Comparison of ENCODE assay signal across 29 mouse cellular contexts in genomic region chr9:110462321-110462720, GRCm38 (mm10). TPM values are rescaled to one million over a fixed set of nuclear protein-coding genes. Genes with fewer than 3 reads are reported as not detected.
DNase-seq lines count a peak whose midpoint lies in the region; ATAC-seq and TF ChIP-seq lines count a peak whose summit lies in the region.
"Had no signal": no experiment of that assay in that cellular context is flagged by ENCODE, and none has a peak within 500 bp of the region (broad histone marks: within the 10 kb centered on the region; RNA-seq: fewer than 3 reads in every experiment).

No protein-coding gene starts in this region.

- 67% methylated on average over 7 of the region's 7 CpGs for WGBS in intestine, postnatal 0 days
- 60% methylated on average over 7 of the region's 7 CpGs for WGBS in intestine, embryonic 15.5 days
- 91% methylated on average over 7 of the region's 7 CpGs for WGBS in forebrain, embryonic 12.5 days

- no peak for TF ChIP-seq CTCF in intestine, postnatal 0 days (IDR thresholded peaks at IDR 0.05; ENCODE audit: low read depth)

- H3K4me1 ChIP-seq in intestine, postnatal 0 days (replicated peaks; ENCODE audit: control insufficient read depth, insufficient read depth, low read length): 0 out of 2 replicates have a peak, but pooled peaks cover 5% of the 10 kb centered on the region
- 0 out of 2 replicates have a peak, but pooled peaks cover 6% of the 10 kb centered on the region for H3K4me1 ChIP-seq in intestine, embryonic 15.5 days (replicated peaks)
- H3K4me1 ChIP-seq in forebrain, embryonic 12.5 days: no peaks in the 10 kb centered on the region
- H3K4me1 ChIP-seq: embryonic facial prominence, embryonic 10.5 days; embryonic facial prominence, embryonic 13.5 days; forebrain, embryonic 13.5 days had no signal

- H3K27ac ChIP-seq in intestine, postnatal 0 days (ENCODE audit: low read depth, low read length): 0 out of 2 replicates have a peak overlapping the region, but pooled peaks have one; percentile 15
- no peak overlapping the region for H3K27ac ChIP-seq in intestine, embryonic 15.5 days
- no peak overlapping the region for H3K27ac ChIP-seq in forebrain, embryonic 12.5 days
- H3K27ac ChIP-seq: embryonic facial prominence, embryonic 10.5 days; embryonic facial prominence, embryonic 13.5 days; forebrain, embryonic 13.5 days; heart, adult 2 months; heart, embryonic 10.5 days; heart, embryonic 13.5 days had no signal

- H3K4me3 ChIP-seq in intestine, postnatal 0 days (ENCODE audit: low read depth, low read length): no peak overlapping the region
- no peak overlapping the region for H3K4me3 ChIP-seq in intestine, embryonic 15.5 days (replicated peaks)
- no peak overlapping the region for H3K4me3 ChIP-seq in forebrain, embryonic 12.5 days (replicated peaks)
- H3K4me3 ChIP-seq: embryonic facial prominence, embryonic 10.5 days; embryonic facial prominence, embryonic 13.5 days; erythroblast, embryonic 14.5 days; forebrain, embryonic 13.5 days; heart, adult 2 months; heart, embryonic 10.5 days; heart, embryonic 13.5 days had no signal

- DNase-seq in thymus, postnatal 14 days: peak; percentile 14
- DNase-seq in thymus, postnatal 0 days (ENCODE audit: low spot score): no peak
- DNase-seq in retina, embryonic 14.5 days (ENCODE audit: low spot score): peak; percentile 12
- DNase-seq in left cerebral cortex, adult 18-20 months (ENCODE audit: low spot score in 2 of 2): no peak
- DNase-seq: adrenal gland, adult 8-10 months; adrenal gland, postnatal 25 days; cerebellum, adult 11-12 months; cerebellum, adult 8-10 months; cerebellum, postnatal 10 days; cerebellum, postnatal 36 days; embryo, embryonic 11 days; gastrocnemius, postnatal 10 days; gastrocnemius, postnatal 36 days; heart, adult 2 months; heart, postnatal 14 days; heart, postnatal 4 days had no signal

- no peak overlapping the region for H3K9ac ChIP-seq in intestine, postnatal 0 days (ENCODE audit: low read depth, low read length)
- no peak overlapping the region for H3K9ac ChIP-seq in intestine, embryonic 15.5 days
- H3K9ac ChIP-seq in forebrain, embryonic 12.5 days: no peak overlapping the region
- H3K9ac ChIP-seq: embryonic facial prominence, embryonic 13.5 days; forebrain, embryonic 13.5 days; heart, embryonic 13.5 days had no signal

- H3K4me2 ChIP-seq in intestine, postnatal 0 days (replicated peaks; ENCODE audit: low read depth): no peak overlapping the region
- no peak overlapping the region for H3K4me2 ChIP-seq in intestine, embryonic 15.5 days (replicated peaks)
- H3K4me2 ChIP-seq in forebrain, embryonic 12.5 days: no peak overlapping the region
- H3K4me2 ChIP-seq: embryonic facial prominence, embryonic 13.5 days; forebrain, embryonic 13.5 days; heart, embryonic 13.5 days had no signal

- H3K9me3 ChIP-seq in intestine, postnatal 0 days (ENCODE audit: control insufficient read depth): no peaks in the 10 kb centered on the region
- H3K9me3 ChIP-seq in intestine, embryonic 15.5 days: no peaks in the 10 kb centered on the region
- H3K9me3 ChIP-seq in forebrain, embryonic 12.5 days: no peaks in the 10 kb centered on the region
- H3K9me3 ChIP-seq: embryonic facial prominence, embryonic 10.5 days; embryonic facial prominence, embryonic 13.5 days; forebrain, embryonic 13.5 days; heart, embryonic 10.5 days; heart, embryonic 13.5 days had no signal

- no peaks in the 10 kb centered on the region for H3K27me3 ChIP-seq in intestine, postnatal 0 days (replicated peaks; ENCODE audit: control insufficient read depth, insufficient read depth, low read length)
- H3K27me3 ChIP-seq in intestine, embryonic 15.5 days (replicated peaks): no peaks in the 10 kb centered on the region
- no peaks in the 10 kb centered on the region for H3K27me3 ChIP-seq in forebrain, embryonic 12.5 days
- H3K27me3 ChIP-seq: embryonic facial prominence, embryonic 13.5 days; forebrain, embryonic 13.5 days; heart, embryonic 13.5 days had no signal

- peaks cover 4% of the 10 kb centered on the region; the same call in 1 of the 2 replicates for H3K36me3 ChIP-seq in intestine, postnatal 0 days (ENCODE audit: control insufficient read depth, insufficient read depth)
- no peaks in the 10 kb centered on the region for H3K36me3 ChIP-seq in intestine, embryonic 15.5 days
- no peaks in the 10 kb centered on the region for H3K36me3 ChIP-seq in forebrain, embryonic 12.5 days (replicated peaks)
- H3K36me3 ChIP-seq: embryonic facial prominence, embryonic 13.5 days had no signal

- ATAC-seq in intestine, postnatal 0 days: no peak
- no peak for ATAC-seq in intestine, embryonic 15.5 days
- ATAC-seq in forebrain, embryonic 12.5 days (ENCODE audit: low FRiP score): no peak
- ATAC-seq: activated CD4-positive, CD25-positive, alpha-beta regulatory T cell, adult 4 months; forebrain, embryonic 13.5 days; forebrain, embryonic 16.5 days had no signal

RNA-seq across cellular contexts. Expression of gene Klhl18, which starts 14.2 kb away (rescaled TPM):
- polyA plus RNA-seq in intestine, postnatal 0 days (2015; fragmentation: Nextera tagmentation; extraction: Ambion mirVana): 5.2 and 5.5 TPM in 2 replicates
- 7.2 and 8.5 TPM in 2 replicates for polyA plus RNA-seq in intestine, embryonic 15.5 days (2015; fragmentation: Nextera tagmentation; extraction: Ambion mirVana)
- 3.5 and 4.2 TPM in 2 replicates for polyA plus RNA-seq in thymus, postnatal 0 days (2015; fragmentation: Nextera tagmentation; extraction: Ambion mirVana)
- 10 to 100 TPM; 30.0 to 30.6 TPM for total RNA-seq in left cerebral cortex, adult 18-20 months (2021)
- 10.3 and 10.5 TPM in 2 replicates for polyA plus RNA-seq in forebrain, embryonic 12.5 days (2016; fragmentation: Nextera tagmentation; extraction: Ambion mirVana)

RNA-seq across cellular contexts. Expression of gene Kif9, which starts 14.4 kb away (rescaled TPM):
- 0.17 and 0.43 TPM in 2 replicates for polyA plus RNA-seq in intestine, postnatal 0 days (2015; fragmentation: Nextera tagmentation; extraction: Ambion mirVana)
- 0.72 and 0.79 TPM in 2 replicates for polyA plus RNA-seq in intestine, embryonic 15.5 days (2015; fragmentation: Nextera tagmentation; extraction: Ambion mirVana)
- polyA plus RNA-seq in thymus, postnatal 0 days (2015; fragmentation: Nextera tagmentation; extraction: Ambion mirVana): 1.2 and 1.4 TPM in 2 replicates
- 1 to 10 TPM; 3.6 to 5.3 TPM for total RNA-seq in left cerebral cortex, adult 18-20 months (2021)
- 1.6 and 2.0 TPM in 2 replicates for polyA plus RNA-seq in forebrain, embryonic 12.5 days (2016; fragmentation: Nextera tagmentation; extraction: Ambion mirVana)
- total RNA-seq: gastrocnemius, adult 18-20 months had no signal
- polyA plus RNA-seq: erythroblast, embryonic 14.5 days had no signal

RNA-seq across cellular contexts. Expression of gene Ngp, which starts 42.8 kb away (rescaled TPM):
- 1.9 and 2.1 TPM in 2 replicates for polyA plus RNA-seq in intestine, postnatal 0 days (2015; fragmentation: Nextera tagmentation; extraction: Ambion mirVana)
- 5.3 and 10.7 TPM in 2 replicates for polyA plus RNA-seq in intestine, embryonic 15.5 days (2015; fragmentation: Nextera tagmentation; extraction: Ambion mirVana)
- polyA plus RNA-seq in thymus, postnatal 0 days (2015; fragmentation: Nextera tagmentation; extraction: Ambion mirVana): 2.9 and 7.4 TPM in 2 replicates
- under 1 TPM in 1 of 2 experiments, not detected in 1; 0.51 TPM for total RNA-seq in left cerebral cortex, adult 18-20 months (2021)
- polyA plus RNA-seq in forebrain, embryonic 12.5 days (2016; fragmentation: Nextera tagmentation; extraction: Ambion mirVana): 1.2 and 2.2 TPM in 2 replicates
- total RNA-seq: adrenal gland, adult 8-10 months; adrenal gland, postnatal 25 days; ES-E14; gastrocnemius, adult 18-20 months; gastrocnemius, postnatal 36 days; heart, adult 2 months had no signal
- polyA plus RNA-seq: activated CD4-positive, CD25-positive, alpha-beta regulatory T cell, adult 4 months; embryonic facial prominence, embryonic 10.5 days; heart, embryonic 10.5 days had no signal

RNA-seq across cellular contexts. Expression of gene Ptpn23, which starts 54.3 kb away (rescaled TPM):
- polyA plus RNA-seq in intestine, postnatal 0 days (2015; fragmentation: Nextera tagmentation; extraction: Ambion mirVana): 10.0 and 10.8 TPM in 2 replicates
- 12.2 and 15.6 TPM in 2 replicates for polyA plus RNA-seq in intestine, embryonic 15.5 days (2015; fragmentation: Nextera tagmentation; extraction: Ambion mirVana)
- polyA plus RNA-seq in thymus, postnatal 0 days (2015; fragmentation: Nextera tagmentation; extraction: Ambion mirVana): 7.6 and 8.9 TPM in 2 replicates
- total RNA-seq in left cerebral cortex, adult 18-20 months (2021): 10 to 100 TPM; 53.1 to 55.5 TPM
- polyA plus RNA-seq in forebrain, embryonic 12.5 days (2016; fragmentation: Nextera tagmentation; extraction: Ambion mirVana): 20.4 and 20.9 TPM in 2 replicates

Comparison
In these comparisons a context has a peak if more than half of its experiments do, and no peak if none do; other contexts are left out.
1. DNase-seq: peak in thymus, postnatal 14 days (single experiment) and retina, embryonic 14.5 days (single experiment); none in thymus, postnatal 0 days (single experiment) and left cerebral cortex, adult 18-20 months (0 of 2).